Mouse (Mus musculus): ENCODE data around the gene Siah3. TPM values are rescaled to one million over a fixed set of nuclear protein-coding genes. Genes with fewer than 3 reads are reported as not detected.
A peak's percentile ranks its signal among the peaks of the same experiment; 100 is the strongest.
"Not testable (repeated sequence)": the region's sequence is repeated elsewhere in the genome, so short reads cannot be mapped to it uniquely, and the experiment has no call there.

The Siah3 gene
- total RNA-seq, 2 experiments from 2014 or later: 8.2 to 8.3 TPM

GRCm38 (mm10) chr14:75445948-75446281 is 9.9 kb upstream of the Siah3 start:
- no peak for DNase-seq (ENCODE audit: extremely low spot score in 1 of 2, low spot score in 2 of 2)
- intact Hi-C loops (cut with DNase I): no loop called here
- peak overlapping the region; percentile 69 for H3K27ac ChIP-seq

GRCm38 (mm10) chr14:75446314-75446713 is 9.5 kb upstream of the Siah3 start:
- H3K4me3 ChIP-seq; intact Hi-C loops (cut with DNase I); H3K27ac ChIP-seq: not testable (repeated sequence)
- peak in 1 of 2 experiments; percentile 6 for DNase-seq (ENCODE audit: extremely low spot score in 1 of 2, low spot score in 2 of 2)

More at GRCm38 (mm10) chr14:75445948-75446281, 9.9 kb upstream of the Siah3 start:
- H3K4me3 ChIP-seq: peak overlapping the region; percentile 37
- TF ChIP-seq CTCF (IDR thresholded peaks at IDR 0.05): no peak

DNA sequence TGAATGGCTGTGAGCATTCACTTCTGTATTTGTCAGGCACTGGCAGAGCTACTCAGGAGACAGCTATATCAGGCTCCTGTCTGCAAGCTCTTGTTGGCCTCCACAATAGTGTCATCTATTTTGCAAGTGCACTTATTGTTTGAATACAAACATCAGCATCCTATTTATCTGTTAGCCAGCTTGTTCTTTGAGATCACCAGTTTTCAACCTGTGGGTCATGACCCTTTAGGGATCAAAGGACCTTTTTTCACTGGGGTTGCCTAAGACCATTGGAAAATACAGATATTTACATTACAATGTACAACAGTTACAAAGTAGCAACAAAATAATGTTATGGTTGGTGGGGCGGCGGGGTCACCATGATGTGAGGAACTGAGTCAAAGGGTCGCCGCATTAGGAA is 1.9 kb upstream of the Siah3 start:
- DNase-seq (ENCODE audit: extremely low spot score in 1 of 2, low spot score in 2 of 2): peak in 1 of 2 experiments; percentile 4
- TF ChIP-seq CTCF (IDR thresholded peaks at IDR 0.05): no peak
- Histone ChIP-seq H3K4me3 (no peak overlapping the region), H3K27ac (no peak overlapping the region)
- intact Hi-C loops (cut with DNase I): no loop called here

DNA sequence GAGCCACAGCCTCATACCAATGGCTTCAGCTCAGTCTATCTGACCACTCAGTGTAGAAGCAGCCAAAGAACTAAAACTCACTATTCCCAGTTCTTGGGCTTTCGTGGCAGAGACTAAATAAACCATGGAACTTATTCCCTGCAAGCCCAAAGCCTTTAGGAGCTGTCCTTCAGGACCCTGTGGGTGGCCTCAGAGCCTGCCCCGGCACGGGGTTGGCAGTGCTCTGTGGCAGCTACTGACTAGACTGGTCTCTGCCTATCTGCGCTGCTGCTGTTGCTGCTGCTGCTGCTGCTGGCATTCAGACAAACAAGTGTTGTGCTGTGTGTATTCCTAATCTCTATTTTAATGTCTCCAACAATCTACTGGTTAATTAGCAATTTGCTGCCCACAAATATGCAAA is 1.1 kb upstream of the Siah3 start:
- peak in 1 of 2 experiments; percentile 9 for DNase-seq (ENCODE audit: extremely low spot score in 1 of 2, low spot score in 2 of 2)
- Histone ChIP-seq H3K27ac (no peak overlapping the region; the same call in 1 of the 2 replicates), H3K4me3 (no peak overlapping the region)
- intact Hi-C loops (cut with DNase I): loop anchor here (5.0 kb wide), 3 partner anchors 77 to 268 kb away; partner anchors contain the start of gene Zc3h13
- TF ChIP-seq CTCF (IDR thresholded peaks at IDR 0.05): no peak; the same call in 1 of the 2 replicates

DNA sequence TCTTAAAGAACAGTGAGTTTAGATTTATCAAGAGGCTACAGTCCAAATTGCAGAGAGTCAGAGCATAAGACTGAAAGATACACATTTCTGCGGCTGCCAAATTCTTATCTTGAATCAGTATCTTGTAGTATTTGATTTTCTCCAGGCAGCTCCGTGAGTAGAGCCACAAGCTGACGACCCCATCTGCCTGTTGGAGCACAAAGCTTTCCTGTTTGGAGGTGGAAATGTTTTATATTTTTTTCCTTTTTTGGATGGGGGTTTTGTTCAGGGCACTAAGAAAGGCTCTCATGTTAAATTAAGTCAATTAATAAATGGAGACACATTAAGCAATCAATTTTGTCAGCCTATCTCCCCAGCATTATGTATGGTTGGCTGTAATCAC is 430 bp upstream of the Siah3 start:
- Histone ChIP-seq H3K27ac (peak overlapping the region; percentile 58), H3K4me3 (peak overlapping the region; percentile 61)
- intact Hi-C loops (cut with DNase I): loop anchor here (5.0 kb wide), 3 partner anchors 78 to 267 kb away; partner anchors contain the start of gene Zc3h13
- no peak for TF ChIP-seq CTCF (IDR thresholded peaks at IDR 0.05)
- peak in 1 of 2 experiments; percentile 5 for DNase-seq (ENCODE audit: extremely low spot score in 1 of 2, low spot score in 2 of 2)

DNA sequence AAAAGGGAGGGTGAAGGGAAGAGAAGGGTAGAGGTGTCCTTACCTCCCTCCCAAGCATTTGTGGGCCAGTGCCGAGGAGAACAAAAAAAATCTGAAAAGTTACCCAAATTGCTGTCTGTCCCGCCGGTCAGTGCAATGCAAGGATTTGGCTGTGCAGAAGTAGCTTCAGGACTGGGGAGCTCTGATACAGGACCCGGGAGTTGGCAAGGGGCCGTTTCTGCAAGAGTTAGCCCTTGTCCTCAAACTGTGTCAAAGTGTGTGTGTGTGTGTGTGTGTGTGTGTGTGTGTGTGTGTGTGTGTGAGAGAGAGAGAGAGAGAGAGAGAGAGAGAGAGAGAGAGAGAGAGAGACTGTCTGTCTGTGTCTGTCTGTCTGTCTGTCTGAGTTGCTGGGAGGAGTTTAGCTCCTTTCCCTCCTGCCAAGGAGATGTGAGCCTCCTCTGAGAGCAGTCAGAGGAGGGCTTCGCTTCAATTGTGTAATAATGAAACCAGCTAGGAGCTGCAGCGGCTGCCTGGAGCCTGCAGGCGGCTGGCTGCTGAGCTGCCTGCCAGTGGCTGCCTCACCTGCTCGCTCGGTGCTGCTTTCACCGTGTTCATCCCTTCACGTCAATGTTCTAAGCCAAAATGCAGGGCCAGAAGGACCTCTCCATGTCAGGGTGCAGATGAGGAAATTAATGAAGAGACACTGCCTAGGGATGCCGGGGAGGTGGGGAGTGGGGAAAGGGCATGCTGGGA is 873 bp downstream of the Siah3 start:
- intact Hi-C loops (cut with DNase I): loop anchor here (2.0 to 5.0 kb wide), 4 partner anchors 70 to 266 kb away; partner anchors contain the start of gene Zc3h13
- TF ChIP-seq CTCF (IDR thresholded peaks at IDR 0.05): peak; percentile 55
- peak; percentile 51 to 54 for DNase-seq (ENCODE audit: extremely low spot score in 1 of 2, low spot score in 2 of 2)
- peak overlapping the region; percentile 84 for H3K27ac ChIP-seq
- peak overlapping the region; percentile 61 for H3K4me3 ChIP-seq

DNA sequence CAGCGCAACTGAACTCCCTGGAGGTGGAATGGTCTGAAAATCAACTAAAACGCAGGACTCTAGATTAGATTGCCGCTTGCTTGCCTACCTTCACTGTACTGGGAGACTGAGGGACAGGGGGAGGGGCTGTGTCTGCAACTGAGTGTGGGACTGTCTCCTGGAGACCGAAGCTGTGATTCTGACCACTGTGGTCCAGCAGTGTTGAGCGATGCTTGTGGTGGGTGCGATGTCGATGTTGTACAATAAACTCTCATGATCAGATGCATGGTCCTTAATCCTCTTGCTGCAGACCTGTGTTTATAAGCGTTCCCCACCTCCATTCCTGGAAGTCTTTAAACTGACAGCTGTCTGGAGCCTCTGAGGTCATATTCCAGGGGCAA is 1.4 kb downstream of the Siah3 start:
- H3K27ac ChIP-seq: peak overlapping the region; percentile 84
- H3K4me3 ChIP-seq: peak overlapping the region; percentile 61
- DNase-seq (ENCODE audit: extremely low spot score in 1 of 2, low spot score in 2 of 2): peak in 1 of 2 experiments; percentile 31
- TF ChIP-seq CTCF (IDR thresholded peaks at IDR 0.05): no peak
- intact Hi-C loops (cut with DNase I): loop anchor here (2.0 to 5.0 kb wide), 4 partner anchors 70 to 265 kb away; partner anchors contain the start of gene Zc3h13

- H3K4me3 ChIP-seq: no peak overlapping the region
- intact Hi-C loops (cut with DNase I): loop anchor here (5.0 kb wide), 3 partner anchors 82 to 263 kb away; partner anchors contain the start of gene Zc3h13
- peak overlapping the region; percentile 70 for H3K27ac ChIP-seq
- no peak for DNase-seq (ENCODE audit: extremely low spot score in 1 of 2, low spot score in 2 of 2)
- TF ChIP-seq CTCF (IDR thresholded peaks at IDR 0.05): no peak
These were observed 3.6 kb downstream of the Siah3 start for GRCm38 (mm10) chr14:75459431-75459830.

- TF ChIP-seq CTCF (IDR thresholded peaks at IDR 0.05): no peak
These were observed 4.2 kb downstream of the Siah3 start for GRCm38 (mm10) chr14:75459991-75460390.

DNA sequence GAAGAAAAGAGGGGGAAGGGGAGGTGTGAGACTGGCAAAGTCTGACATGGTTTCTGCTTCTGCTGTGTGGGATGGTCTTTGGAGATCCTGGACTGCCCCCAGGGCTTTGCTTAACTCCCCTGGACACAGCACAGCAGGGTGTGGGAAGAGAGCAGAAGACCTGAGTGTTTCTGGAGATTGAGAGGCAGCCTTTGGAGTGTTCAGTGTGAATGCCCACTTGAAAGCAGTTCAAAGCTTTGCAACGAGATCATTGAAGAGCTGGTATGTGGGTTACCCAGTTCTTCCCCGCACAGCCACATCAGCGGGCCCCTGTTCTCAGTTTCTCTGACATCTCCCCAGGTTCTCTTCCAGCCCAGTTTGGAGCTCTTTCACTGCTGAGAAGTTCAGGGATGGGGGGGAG is 4.7 kb downstream of the Siah3 start:
- intact Hi-C loops (cut with DNase I): no loop called here
- Histone ChIP-seq H3K27ac (no peak overlapping the region), H3K4me3 (no peak overlapping the region)
- no peak for TF ChIP-seq CTCF (IDR thresholded peaks at IDR 0.05)
- no peak for DNase-seq (ENCODE audit: extremely low spot score in 1 of 2, low spot score in 2 of 2)

More at GRCm38 (mm10) chr14:75459991-75460390, 4.2 kb downstream of the Siah3 start:
- peak in 1 of 2 experiments; percentile 48 for DNase-seq (ENCODE audit: extremely low spot score in 1 of 2, low spot score in 2 of 2)
- Histone ChIP-seq H3K27ac (peak overlapping the region; percentile 70), H3K4me3 (no peak overlapping the region)
- intact Hi-C loops (cut with DNase I): loop anchor here (5.0 kb wide), 3 partner anchors 83 to 262 kb away; partner anchors contain the start of gene Zc3h13

DNA sequence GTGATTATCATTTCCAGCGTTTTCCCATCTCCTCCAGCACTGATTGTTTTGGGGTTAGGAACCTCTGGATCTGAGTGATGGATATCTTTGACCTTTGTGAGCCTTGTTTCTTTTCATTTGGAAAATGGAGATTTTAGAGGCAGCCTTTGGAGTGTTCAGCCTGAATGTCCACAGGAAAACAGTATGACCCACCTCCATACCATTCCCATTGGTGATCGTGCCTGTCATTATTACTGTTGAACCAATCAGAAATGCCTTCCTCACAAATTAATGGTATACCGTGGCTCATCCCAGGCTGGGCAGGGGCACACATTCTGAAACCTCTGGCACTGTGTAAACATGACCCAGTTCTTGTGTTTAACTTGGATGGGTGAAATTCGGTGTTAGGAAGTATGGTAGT is 6.0 kb downstream of the Siah3 start:
- intact Hi-C loops (cut with DNase I): no loop called here
- TF ChIP-seq CTCF (IDR thresholded peaks at IDR 0.05): no peak
- Histone ChIP-seq H3K27ac (no peak overlapping the region), H3K4me3 (no peak overlapping the region)
- DNase-seq (ENCODE audit: extremely low spot score in 1 of 2, low spot score in 2 of 2): no peak

DNA sequence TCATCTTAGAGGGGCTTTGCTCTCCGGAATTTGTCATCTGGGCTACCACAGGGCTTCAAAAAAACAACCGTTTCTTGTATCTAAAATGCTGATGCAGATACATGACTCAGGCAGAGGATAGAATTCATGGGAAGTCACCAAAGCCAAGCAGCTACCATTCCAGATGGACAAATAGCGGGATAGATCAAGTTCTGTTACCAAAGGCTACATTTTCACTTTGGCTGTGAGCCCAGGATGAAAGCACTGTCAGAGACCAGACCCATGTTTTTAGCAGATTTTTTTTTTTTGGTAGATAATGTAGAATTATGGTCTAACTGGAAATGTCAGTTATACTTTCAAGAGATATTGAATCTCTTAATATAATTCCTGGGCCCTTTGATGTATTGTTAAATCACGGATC is 7.4 kb downstream of the Siah3 start:
- no peak for TF ChIP-seq CTCF (IDR thresholded peaks at IDR 0.05)
- no peak overlapping the region for H3K4me3 ChIP-seq
- DNase-seq (ENCODE audit: extremely low spot score in 1 of 2, low spot score in 2 of 2): no peak
- intact Hi-C loops (cut with DNase I): no loop called here
- H3K27ac ChIP-seq: no peak overlapping the region

Measured in left cerebral cortex, adult 2 months (tissue).